Mouse (Mus musculus): Measurements from ENCODE around the gene Hcrtr1. TPM values are rescaled to one million over a fixed set of nuclear protein-coding genes. Genes with fewer than 3 reads are reported as not detected.

The Hcrtr1 gene
- total RNA-seq, 2 experiments from 2014 or later: 5.8 to 6.3 TPM

DNA sequence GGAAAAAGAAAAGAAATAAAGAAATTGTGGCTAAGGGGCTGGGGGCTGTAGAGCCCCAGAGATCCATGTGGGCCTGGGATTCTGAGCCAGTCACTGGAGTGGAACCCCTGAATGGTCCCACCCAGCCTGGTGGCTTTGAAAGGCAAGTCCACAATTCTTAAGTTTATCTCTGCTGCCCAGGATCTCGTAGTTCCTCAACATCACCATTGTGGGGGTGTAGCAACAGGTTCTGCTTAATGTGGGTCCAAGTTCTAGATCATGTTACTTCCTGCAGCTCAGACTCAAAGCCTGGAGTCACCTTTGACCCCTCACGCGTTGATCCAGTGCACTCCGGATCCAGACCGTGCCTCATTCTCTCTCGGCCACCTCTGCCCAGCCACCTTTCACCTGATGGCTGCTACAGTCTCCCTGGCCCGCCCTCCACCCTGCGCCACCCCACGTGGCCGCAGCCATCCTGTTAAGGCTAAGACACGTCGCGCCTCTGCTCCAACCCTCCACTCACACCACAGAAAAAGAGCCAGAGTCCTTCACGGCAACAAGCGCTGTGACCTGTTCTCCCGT lies 30.3 kb upstream of the Hcrtr1 start:
- intact Hi-C loops (cut with DNase I): no loop called here

GRCm38 (mm10) chr4:130168280-130169183 lies 29.4 kb upstream of the Hcrtr1 start:
- intact Hi-C loops (cut with DNase I): no loop called here
- DNase-seq (ENCODE audit: low spot score in 2 of 2): peak in 1 of 2 experiments; percentile 40

More for the DNA sequence above, 30.3 kb upstream of the Hcrtr1 start:
- no peak for DNase-seq (ENCODE audit: low spot score in 2 of 2)

DNA sequence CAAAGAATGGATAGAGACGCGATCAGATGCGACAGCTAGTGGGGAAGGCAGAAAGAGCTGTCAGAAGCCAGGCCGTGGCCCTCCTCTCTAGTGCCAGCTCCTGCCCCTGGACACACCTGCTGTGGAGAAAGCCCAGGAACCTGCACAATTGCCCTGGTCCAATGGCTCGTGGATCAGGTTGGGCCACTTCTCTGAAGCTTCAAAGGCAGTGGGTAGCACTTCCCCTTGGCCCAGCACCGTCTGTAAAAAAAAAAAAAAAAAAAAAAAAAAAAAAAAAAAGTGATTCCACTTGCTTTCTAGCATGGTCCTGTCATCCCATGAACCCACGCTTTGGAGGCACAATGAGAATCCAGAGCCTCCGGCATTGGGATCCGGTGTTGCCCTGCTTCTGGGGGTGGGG lies 28.7 kb upstream of the Hcrtr1 start:
- no peak for DNase-seq (ENCODE audit: low spot score in 2 of 2)
- intact Hi-C loops (cut with DNase I): no loop called here

- no peak for DNase-seq (ENCODE audit: low spot score in 2 of 2)
- intact Hi-C loops (cut with DNase I): no loop called here
Observed at GRCm38 (mm10) chr4:130167321-130167720, 28.2 kb upstream of the Hcrtr1 start.

GRCm38 (mm10) chr4:130166592-130166991 lies 27.4 kb upstream of the Hcrtr1 start:
- intact Hi-C loops (cut with DNase I): no loop called here
- no peak for DNase-seq (ENCODE audit: low spot score in 2 of 2)

DNA sequence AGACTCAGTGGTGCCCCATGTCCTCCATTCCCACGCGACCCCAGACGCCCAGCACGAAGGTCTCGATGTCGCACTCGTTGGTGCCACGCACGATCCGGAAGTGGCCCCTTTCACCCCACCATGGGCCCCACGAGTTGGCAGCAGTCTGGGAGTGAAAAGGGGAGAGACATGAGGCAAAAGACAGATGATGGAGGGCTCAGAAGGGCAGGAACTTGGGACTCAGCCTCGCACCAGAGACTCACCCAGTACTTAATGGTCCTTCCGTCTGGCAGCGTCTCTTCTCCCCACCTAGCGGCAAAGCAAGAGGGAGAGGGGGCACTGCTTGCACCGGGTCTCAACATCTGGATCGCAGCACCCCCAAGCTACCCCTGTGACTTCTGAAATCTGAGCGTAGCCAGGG lies 26.9 kb upstream of the Hcrtr1 start:
- no peak for DNase-seq (ENCODE audit: low spot score in 2 of 2)
- intact Hi-C loops (cut with DNase I): no loop called here

- intact Hi-C loops (cut with DNase I): no loop called here
- DNase-seq (ENCODE audit: low spot score in 2 of 2): no peak
Observed at GRCm38 (mm10) chr4:130164121-130164520, 25.0 kb upstream of the Hcrtr1 start.

- no peak for DNase-seq (ENCODE audit: low spot score in 2 of 2)
- intact Hi-C loops (cut with DNase I): no loop called here
Observed at GRCm38 (mm10) chr4:130163391-130163861, 24.3 kb upstream of the Hcrtr1 start.

GRCm38 (mm10) chr4:130161349-130161748 lies 22.2 kb upstream of the Hcrtr1 start:
- no peak for DNase-seq (ENCODE audit: low spot score in 2 of 2)
- intact Hi-C loops (cut with DNase I): no loop called here

DNA sequence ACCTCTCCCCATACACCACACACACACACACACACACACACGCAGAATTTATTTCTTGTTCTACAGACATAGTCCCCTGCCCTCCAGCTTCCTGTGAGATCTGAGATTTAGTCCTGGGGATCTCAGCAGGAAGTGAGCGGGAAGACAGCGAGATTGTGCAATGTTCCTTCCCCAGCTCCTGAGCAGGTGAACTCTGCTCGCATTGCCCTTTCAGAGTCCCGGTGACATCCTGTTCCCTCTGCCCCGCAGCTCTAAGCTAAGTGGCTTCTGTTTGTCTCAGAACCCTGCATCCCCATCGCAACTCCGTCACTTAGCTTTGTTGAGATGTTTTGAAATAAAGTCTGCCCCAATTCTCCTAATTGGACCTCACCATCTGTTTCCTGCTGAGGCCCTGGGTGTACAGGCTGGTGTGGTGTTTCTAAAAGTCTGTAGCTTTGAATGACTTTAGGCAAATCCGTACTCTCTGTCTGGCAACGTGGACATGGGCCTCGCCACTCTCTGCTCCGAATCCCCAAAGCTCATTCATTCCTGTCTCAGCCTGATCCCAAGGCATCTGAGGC lies 17.7 kb upstream of the Hcrtr1 start:
- DNase-seq (ENCODE audit: low spot score in 2 of 2): no peak
- intact Hi-C loops (cut with DNase I): no loop called here

- intact Hi-C loops (cut with DNase I): no loop called here
- no peak for DNase-seq (ENCODE audit: low spot score in 2 of 2)
Observed at GRCm38 (mm10) chr4:130154250-130154649, 15.1 kb upstream of the Hcrtr1 start.

DNA sequence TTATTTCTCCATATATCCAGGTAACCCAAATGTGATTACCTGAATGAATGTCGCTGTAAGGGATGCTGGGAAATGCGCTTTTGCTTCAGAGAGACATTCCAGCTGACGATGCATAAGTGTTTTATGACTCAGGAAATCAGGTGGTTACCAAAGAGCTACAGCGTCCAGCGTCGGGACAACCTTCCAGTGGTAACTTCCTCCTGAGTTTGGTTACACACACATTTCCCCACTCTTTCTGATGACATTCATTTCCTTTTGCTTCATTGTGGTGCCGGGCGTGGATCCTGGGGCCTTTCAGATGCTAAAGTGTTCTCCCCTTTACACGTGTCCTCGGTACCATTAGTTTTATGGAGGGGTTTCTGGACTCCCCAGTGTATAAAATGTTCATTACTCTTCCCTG lies 9.2 kb upstream of the Hcrtr1 start:
- DNase-seq (ENCODE audit: low spot score in 2 of 2): no peak

DNA sequence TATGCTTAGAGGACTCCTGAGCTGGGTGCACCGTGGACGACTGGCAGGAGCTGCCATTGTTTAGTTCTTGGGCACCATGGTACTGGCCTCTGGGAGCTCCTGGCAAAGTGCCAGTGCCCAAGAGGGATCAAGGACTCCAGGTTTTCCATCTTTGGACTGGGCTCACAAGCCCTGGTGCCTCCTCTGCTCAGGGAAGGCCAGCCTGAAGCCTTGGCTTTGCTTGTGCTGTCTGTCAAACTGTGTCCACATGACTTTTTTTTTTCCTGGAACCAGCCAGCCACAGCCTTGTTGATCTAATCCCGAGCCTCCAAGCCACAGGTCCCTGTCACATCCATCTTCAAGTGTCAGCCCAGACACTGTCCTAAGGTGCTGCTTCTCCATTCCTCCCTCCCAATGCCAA lies 2.6 kb upstream of the Hcrtr1 start:
- DNase-seq (ENCODE audit: low spot score in 2 of 2): no peak
- intact Hi-C loops (cut with DNase I): no loop called here

More for the DNA sequence above, 9.2 kb upstream of the Hcrtr1 start:
- intact Hi-C loops (cut with DNase I): no loop called here

GRCm38 (mm10) chr4:130140992-130141402 lies 1.8 kb upstream of the Hcrtr1 start:
- intact Hi-C loops (cut with DNase I): no loop called here
- DNase-seq (ENCODE audit: low spot score in 2 of 2): peak; percentile 66 to 92

DNA sequence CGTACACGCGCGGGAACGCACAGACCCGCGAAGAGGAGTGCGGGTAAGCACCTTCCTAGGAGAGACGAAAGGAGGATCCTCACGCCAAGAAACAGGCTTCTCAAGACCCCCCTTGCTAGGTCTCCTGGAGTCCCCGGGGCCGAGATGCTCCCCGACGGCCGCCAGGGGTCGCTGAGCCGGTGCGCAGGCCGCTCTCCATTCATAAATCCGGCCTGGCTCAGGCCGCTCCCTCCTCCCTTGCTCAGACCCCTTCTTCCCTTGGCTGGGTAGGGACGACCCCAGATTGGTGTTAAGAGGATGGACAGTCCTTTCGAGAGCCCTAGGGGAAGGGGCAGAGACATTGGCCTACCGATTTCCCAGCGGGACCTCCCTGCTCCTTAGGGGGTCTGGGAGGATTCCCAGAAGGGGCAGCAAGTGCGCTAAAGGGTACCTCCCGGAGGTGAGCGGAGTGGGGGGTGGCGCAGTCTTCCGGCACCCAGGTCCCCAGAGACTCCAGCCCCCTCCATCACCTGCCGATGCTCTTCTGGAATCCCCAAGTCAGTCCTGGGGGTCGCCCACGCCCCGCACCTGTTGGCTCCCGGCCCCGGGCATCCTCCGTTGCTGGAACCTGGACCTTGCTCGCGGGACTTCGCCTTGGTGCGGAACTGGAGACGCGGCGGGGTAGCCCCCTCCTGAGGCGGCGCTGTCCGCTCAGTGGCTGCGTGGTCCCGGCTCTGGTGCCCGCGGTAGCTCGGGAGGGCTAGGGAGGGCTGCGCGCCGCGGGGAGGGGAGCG lies 532 bp downstream of the Hcrtr1 start:
- intact Hi-C loops (cut with DNase I): loop anchor here (2.0 kb wide), 1 partner anchor 50 kb away; no protein-coding TSS in a partner anchor
- peak; percentile 62 to 68 for DNase-seq (ENCODE audit: low spot score in 2 of 2)

DNA sequence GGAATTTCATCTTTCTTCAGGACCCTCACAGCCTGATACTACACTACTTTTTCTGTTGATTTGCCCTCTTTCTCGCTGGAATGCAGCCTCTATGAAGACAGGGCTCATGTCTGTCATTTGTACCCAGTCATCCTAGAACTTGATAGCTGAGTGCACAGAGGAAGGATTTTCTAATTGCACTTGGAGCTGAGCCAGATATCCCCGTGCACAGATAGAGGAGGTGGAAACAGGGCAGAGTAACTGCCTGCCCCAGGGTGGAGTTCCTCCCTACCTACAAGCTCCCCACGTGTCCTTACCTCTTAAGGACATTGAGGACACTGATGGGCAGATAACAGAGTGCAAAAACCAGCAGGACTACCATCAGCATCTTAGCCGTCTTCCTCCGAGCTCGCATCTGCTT lies 5.8 kb downstream of the Hcrtr1 start:
- DNase-seq (ENCODE audit: low spot score in 2 of 2): no peak
- intact Hi-C loops (cut with DNase I): no loop called here

- intact Hi-C loops (cut with DNase I): no loop called here
- no peak for DNase-seq (ENCODE audit: low spot score in 2 of 2)
Observed at GRCm38 (mm10) chr4:130131448-130132105, 7.6 kb downstream of the Hcrtr1 start.

- intact Hi-C loops (cut with DNase I): no loop called here
- DNase-seq (ENCODE audit: low spot score in 2 of 2): no peak
Observed at GRCm38 (mm10) chr4:130130641-130131350, 8.4 kb downstream of the Hcrtr1 start.

GRCm38 (mm10) chr4:130130082-130130481 lies 9.1 kb downstream of the Hcrtr1 start:
- intact Hi-C loops (cut with DNase I): no loop called here
- DNase-seq (ENCODE audit: low spot score in 2 of 2): no peak

Data from left cerebral cortex, postnatal 14 days (tissue).